ENCODE assay signal across 26 mouse cellular contexts in genomic region chr5:135847460-135847859, GRCm38 (mm10). TPM values are rescaled to one million over a fixed set of nuclear protein-coding genes. Genes with fewer than 3 reads are reported as not detected.
DNase-seq lines count a peak whose midpoint lies in the region; ATAC-seq and TF ChIP-seq lines count a peak whose summit lies in the region.
"Had no signal": no experiment of that assay in that cellular context is flagged by ENCODE, and none has a peak within 500 bp of the region (broad histone marks: within the 10 kb centered on the region; RNA-seq: fewer than 3 reads in every experiment).

No protein-coding gene starts in this region.

- WGBS in forebrain, postnatal 0 days = 74% methylated on average over 4 of the region's 4 CpGs
- WGBS in forebrain, embryonic 15.5 days = 72% methylated on average over 4 of the region's 4 CpGs
- 74% methylated on average over 4 of the region's 4 CpGs for WGBS in liver, adult 2 months

- H3K4me3 ChIP-seq in forebrain, postnatal 0 days (ENCODE audit: low read depth, low read length) = no peak overlapping the region
- H3K4me3 ChIP-seq in forebrain, embryonic 15.5 days = no peak overlapping the region
- no peak overlapping the region for H3K4me3 ChIP-seq in liver, adult 2 months (ENCODE audit: insufficient read depth, low read depth, low read length)
- H3K4me3 ChIP-seq in CH12.LX (replicated peaks in 1 of 3; ENCODE audit: low read depth in 2 of 3, low read length in 2 of 3, poor library complexity in 1 of 3) = no peak overlapping the region
- H3K4me3 ChIP-seq: heart, embryonic 12.5 days; hindbrain, embryonic 15.5 days; liver, embryonic 15.5 days; midbrain, embryonic 13.5 days; myocyte had no signal

- peaks cover 8% of the 10 kb centered on the region for H3K36me3 ChIP-seq in forebrain, postnatal 0 days (ENCODE audit: insufficient read depth)
- H3K36me3 ChIP-seq in forebrain, embryonic 15.5 days = 0 out of 2 replicates have a peak, but pooled peaks cover 5% of the 10 kb centered on the region
- H3K36me3 ChIP-seq in liver, adult 2 months (ENCODE audit: control insufficient read depth, insufficient read depth, low read length) = no peaks in the 10 kb centered on the region
- H3K36me3 ChIP-seq in CH12.LX (replicated peaks in 1 of 2; ENCODE audit: control insufficient read depth in 1 of 2, insufficient read depth in 1 of 2, low read length in 1 of 2) = no peaks in the 10 kb centered on the region
- H3K36me3 ChIP-seq: heart, embryonic 12.5 days; liver, embryonic 15.5 days had no signal

- dilution Hi-C loops in CH12.LX (cut with MboI; ENCODE audit: extremely low pct_ligation_motif_present, extremely low pct_unique_long_range_greater_than_20kb, low sequenced_read_pairs) = no loop called here

- no peak for TF ChIP-seq EP300 in CH12.LX (IDR thresholded peaks at IDR 0.05; ENCODE audit: low read length)

- ATAC-seq in forebrain, postnatal 0 days = no peak
- ATAC-seq in forebrain, embryonic 15.5 days (replicated peaks) = no peak
- ATAC-seq: CD4-positive, CD25-positive, alpha-beta regulatory T cell, adult 4 months; forebrain, embryonic 16.5 days; midbrain, embryonic 13.5 days; Patski had no signal

- DNase-seq in forebrain, postnatal 0 days = no peak
- DNase-seq in liver, adult 2 months (ENCODE audit: extremely low read depth, low read depth, low spot score) = no peak
- DNase-seq in liver (no peak), CH12.LX (ENCODE audit: extremely low read depth) (no peak), R1 (ENCODE audit: low read depth, low spot score) (peak; percentile 73)
- no peak for DNase-seq in Muller cell, postnatal 12 days (ENCODE audit: inconsistent ontology term)
- no peak for DNase-seq in cerebellum, adult 11-12 months
- DNase-seq: cerebellum, adult 9-11 months; heart, postnatal 36 days; kidney, adult 11 months; kidney, postnatal 10 days; left cerebral cortex, postnatal 4 days; lung, postnatal 14 days; thymus, postnatal 14 days had no signal

- H3K4me1 ChIP-seq in forebrain, postnatal 0 days (ENCODE audit: insufficient read depth) = peaks cover 7% of the 10 kb centered on the region; the same call in 1 of the 2 replicates
- peaks cover 17% of the 10 kb centered on the region for H3K4me1 ChIP-seq in forebrain, embryonic 15.5 days
- H3K4me1 ChIP-seq in liver, adult 2 months (ENCODE audit: control insufficient read depth, insufficient read depth, low read length) = no peaks in the 10 kb centered on the region
- H3K4me1 ChIP-seq in CH12.LX (ENCODE audit: control insufficient read depth in 1 of 2, insufficient read depth in 2 of 2) = no peaks in the 10 kb centered on the region
- H3K4me1 ChIP-seq: liver, embryonic 15.5 days had no signal

- H3K4me2 ChIP-seq in forebrain, postnatal 0 days (ENCODE audit: low read depth) = no peak overlapping the region
- no peak overlapping the region for H3K4me2 ChIP-seq in forebrain, embryonic 15.5 days (replicated peaks)
- no peak overlapping the region for H3K4me2 ChIP-seq in CH12.LX (ENCODE audit: insufficient read depth, low read depth, poor library complexity, severe bottlenecking)
- H3K4me2 ChIP-seq: heart, embryonic 12.5 days; hindbrain, embryonic 15.5 days; liver, embryonic 15.5 days; midbrain, embryonic 13.5 days had no signal

- TF ChIP-seq POLR2A in liver, adult 2 months (IDR thresholded peaks at IDR 0.05; ENCODE audit: extremely low read depth, insufficient read depth, low read length) = no peak
- TF ChIP-seq POLR2A in CH12.LX (IDR thresholded peaks at IDR 0.05; ENCODE audit: low read depth, low read length) = no peak

- H3K27ac ChIP-seq in forebrain, postnatal 0 days (ENCODE audit: low read depth, low read length) = no peak overlapping the region
- no peak overlapping the region for H3K27ac ChIP-seq in forebrain, embryonic 15.5 days (replicated peaks)
- H3K27ac ChIP-seq in liver, adult 2 months (replicated peaks; ENCODE audit: insufficient read depth, low read depth, low read length) = no peak overlapping the region
- no peak overlapping the region for H3K27ac ChIP-seq in CH12.LX (ENCODE audit: insufficient read depth, low read depth)
- H3K27ac ChIP-seq: hindbrain, embryonic 15.5 days; liver, embryonic 15.5 days had no signal

- TF ChIP-seq RAD21 in CH12.LX (IDR thresholded peaks at IDR 0.05; ENCODE audit: low read depth, low read length) = peak; percentile 1; the same call in 1 of the 2 replicates

- in situ Hi-C loops in CH12.LX (cut with MboI; ENCODE audit: low pct_ligation_motif_present, low pct_unique_long_range_greater_than_20kb, low sequenced_read_pairs) = loop anchor here (5.0 kb wide), 1 partner anchor 50 kb away; no protein-coding TSS in a partner anchor

- H3K27me3 ChIP-seq in forebrain, postnatal 0 days (ENCODE audit: insufficient read depth, low read length) = peaks cover 3% of the 10 kb centered on the region; the same call in 1 of the 2 replicates
- H3K27me3 ChIP-seq in forebrain, embryonic 15.5 days = peaks cover 11% of the 10 kb centered on the region
- peaks cover 6% of the 10 kb centered on the region for H3K27me3 ChIP-seq in liver, adult 2 months (ENCODE audit: control insufficient read depth, insufficient read depth, low read length)
- H3K27me3 ChIP-seq in CH12.LX (replicated peaks) = peaks cover 85% of the 10 kb centered on the region
- H3K27me3 ChIP-seq: hindbrain, embryonic 15.5 days had no signal

- H3K79me2 ChIP-seq in liver, adult 2 months (ENCODE audit: control insufficient read depth, insufficient read depth, low read length) = no peaks in the 10 kb centered on the region
- no peaks in the 10 kb centered on the region for H3K79me2 ChIP-seq in CH12.LX (replicated peaks; ENCODE audit: control insufficient read depth, extremely low read depth, insufficient read depth, poor library complexity, severe bottlenecking)

- no peak overlapping the region for H3K9ac ChIP-seq in forebrain, postnatal 0 days
- H3K9ac ChIP-seq in forebrain, embryonic 15.5 days (replicated peaks) = no peak overlapping the region
- no peak overlapping the region for H3K9ac ChIP-seq in liver, adult 2 months (ENCODE audit: low read depth, low read length)
- no peak overlapping the region for H3K9ac ChIP-seq in CH12.LX (ENCODE audit: insufficient read depth, low read depth)
- H3K9ac ChIP-seq: heart, embryonic 12.5 days; hindbrain, embryonic 15.5 days; liver, embryonic 15.5 days; midbrain, embryonic 13.5 days had no signal

- TF ChIP-seq CTCF in forebrain, postnatal 0 days (IDR thresholded peaks at IDR 0.05; ENCODE audit: low read depth) = peak; percentile 46
- TF ChIP-seq CTCF in liver, adult 2 months (IDR thresholded peaks at IDR 0.05; ENCODE audit: low read depth, low read length) = peak; percentile 4; the same call in 1 of the 2 replicates
- peak; percentile 32 to 37; a peak in 3 of 4 replicates for TF ChIP-seq CTCF in CH12.LX (conservative IDR thresholded peaks at IDR 0.05 in 1 of 2, IDR thresholded peaks at IDR 0.05 in 1 of 2; ENCODE audit: low read depth in 2 of 2, low read length in 2 of 2)

- H3K9me3 ChIP-seq in forebrain, postnatal 0 days (ENCODE audit: low read length) = no peaks in the 10 kb centered on the region
- no peaks in the 10 kb centered on the region for H3K9me3 ChIP-seq in forebrain, embryonic 15.5 days
- H3K9me3 ChIP-seq in CH12.LX (replicated peaks; ENCODE audit: low read length) = peaks cover 8% of the 10 kb centered on the region
- H3K9me3 ChIP-seq: hindbrain, embryonic 15.5 days; liver, embryonic 15.5 days; midbrain, embryonic 13.5 days had no signal

TF ChIP-seq in CH12.LX, 34 proteins besides CTCF, POLR2A, EP300 and RAD21:
- TF ChIP-seq BHLHE40 (IDR thresholded peaks at IDR 0.05; ENCODE audit: low read depth, low read length) (no peak), MYC (IDR thresholded peaks at IDR 0.05; ENCODE audit: low read depth, low read length) (no peak), USF2 (conservative IDR thresholded peaks at IDR 0.05; ENCODE audit: low read depth, low read length) (no peak), ZMIZ1 (IDR thresholded peaks at IDR 0.05; ENCODE audit: low read depth, low read length) (no peak), ZKSCAN1 (IDR thresholded peaks at IDR 0.05; ENCODE audit: borderline replicate concordance, low read depth, low read length) (no peak), NELFE (IDR thresholded peaks at IDR 0.05; ENCODE audit: low read depth, low read length) (no peak)

RNA-seq across cellular contexts. Expression of gene Hspb1, which starts 40.3 kb away (rescaled TPM):
- 9.8 and 11.5 TPM in 2 replicates for total RNA-seq in forebrain, postnatal 0 days (2014; rRNA removed)
- 9.2 and 11.2 TPM in 2 replicates for polyA plus RNA-seq in forebrain, postnatal 0 days (2015; fragmentation: Nextera tagmentation; extraction: Ambion mirVana)
- 6.2 and 6.5 TPM in 2 replicates for polyA plus RNA-seq in forebrain, embryonic 15.5 days (2015; fragmentation: Nextera tagmentation; extraction: Ambion mirVana)
- total RNA-seq in liver, adult 2 months (2014; rRNA removed) = 18.9 and 19.5 TPM in 2 replicates
- 10.9 and 24.3 TPM in 2 replicates for polyA plus RNA-seq in liver, adult 2 months (2012; rRNA removed)
- total RNA-seq in CH12.LX (2012; rRNA removed) = 0.97 and 1.1 TPM in 2 replicates
- total RNA-seq in CH12.LX (2014; rRNA removed) = 1.7 and 2.6 TPM in 2 replicates
- 3.6 and 3.8 TPM in 2 replicates for polyA plus RNA-seq in CH12.LX (2012; ENCODE audit: insufficient read length, low read depth)
- total RNA-seq: granulocyte monocyte progenitor cell, adult 5-6 weeks; megakaryocyte, adult 5-6 weeks had no signal

RNA-seq across cellular contexts. Expression of gene Srrm3, which starts 40.8 kb away (rescaled TPM):
- total RNA-seq in forebrain, postnatal 0 days (2014; rRNA removed) = 60.2 and 70.5 TPM in 2 replicates
- polyA plus RNA-seq in forebrain, postnatal 0 days (2015; fragmentation: Nextera tagmentation; extraction: Ambion mirVana) = 39.4 and 44.6 TPM in 2 replicates
- polyA plus RNA-seq in forebrain, embryonic 15.5 days (2015; fragmentation: Nextera tagmentation; extraction: Ambion mirVana) = 56.0 and 61.2 TPM in 2 replicates
- not detected in 2 replicates for total RNA-seq in liver, adult 2 months (2014; rRNA removed)
- polyA plus RNA-seq in liver, adult 2 months (2012; rRNA removed) = not detected in 2 replicates
- total RNA-seq in CH12.LX (2012; rRNA removed) (not detected in 2 replicates), CH12.LX (2014; rRNA removed) (not detected in 2 replicates)
- not detected in 2 replicates for polyA plus RNA-seq in CH12.LX (2012; ENCODE audit: insufficient read length, low read depth)
- total RNA-seq: gastrocnemius, adult 18-20 months; granulocyte monocyte progenitor cell, adult 5-6 weeks; heart, postnatal 36 days; megakaryocyte, adult 5-6 weeks had no signal
- polyA plus RNA-seq: CD4-positive, CD25-positive, alpha-beta regulatory T cell, adult 4 months; myocyte had no signal

Comparison
In these comparisons a context has a peak if more than half of its experiments do, and no peak if none do; other contexts are left out.
1. RNA of gene Srrm3, which starts 40.8 kb away (polyA plus RNA-seq): 56.0 to 61.2 TPM in forebrain, embryonic 15.5 days and 39.4 to 44.6 TPM in forebrain, postnatal 0 days; not detected in liver, adult 2 months and not detected in CH12.LX; every median in the first group is over 10 times any median in the second.
2. Peak in every context shown above with its lines, with median percentiles within 50 percentile points of each other: CTCF ChIP-seq.